Mouse (Mus musculus): ENCODE results near the gene Olfr1307. TPM values are rescaled to one million over a fixed set of nuclear protein-coding genes. Genes with fewer than 3 reads are reported as not detected.

The Olfr1307 gene
- polyA plus RNA-seq (2012; rRNA removed), result under 0.01 TPM in 1 of 2 replicates, not detected in the other

DNA sequence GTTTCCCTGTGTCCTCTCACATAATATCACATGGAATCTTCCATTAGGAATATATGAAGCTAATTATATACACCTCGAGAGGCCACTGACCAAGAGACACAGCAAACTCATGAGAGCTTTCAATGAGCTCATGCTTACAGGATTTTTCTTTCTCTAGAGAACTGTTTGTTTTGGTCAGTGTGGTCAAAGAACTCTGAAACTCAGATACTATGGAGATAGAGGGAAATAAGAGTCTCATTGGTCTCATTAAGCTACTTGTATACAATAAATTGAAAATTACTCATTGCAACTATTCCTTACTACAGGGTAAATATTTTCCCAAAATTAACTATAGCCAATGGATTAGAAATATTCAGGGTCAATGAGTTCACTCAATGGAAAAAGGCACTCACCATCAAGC, at the start of gene Olfr1307:
Gene Olfr1307, minus strand, starts transcription at position 101 of the 400 bp plus-strand sequence.
- no peak for DNase-seq (ENCODE audit: extremely low spot score in 1 of 2, low spot score in 1 of 2)

GRCm38 (mm10) chr2:111990181-111990580, 40.9 kb upstream of the Olfr1307 start, which contains the start of gene Olfr1309:
Olfr1309 (minus strand) TSS chr2:111990281.
- DNase-seq (ENCODE audit: extremely low spot score in 1 of 2, low spot score in 1 of 2), result no peak

DNA sequence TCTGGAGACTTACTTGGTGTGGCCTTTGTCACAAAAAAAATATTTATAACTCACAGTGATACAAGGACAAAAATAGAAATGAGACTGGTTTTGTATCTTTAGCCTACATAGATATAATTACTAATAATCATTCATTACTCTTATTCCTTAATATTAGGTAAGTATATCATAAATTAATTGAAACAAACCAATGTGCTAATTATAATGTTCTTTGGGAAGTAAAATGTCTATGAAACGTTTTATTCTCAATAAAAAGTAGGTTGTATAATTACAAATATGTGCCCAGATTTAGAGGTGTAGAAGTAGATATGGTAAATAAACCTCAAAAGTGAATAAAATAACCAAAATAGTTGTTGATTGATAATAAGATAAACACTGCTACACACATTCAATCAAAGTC, 15.6 kb upstream of the Olfr1307 start, which contains the start of gene Olfr1308:
Gene Olfr1308, minus strand, starts transcription at position 101 of the 400 bp plus-strand sequence.
- DNase-seq (ENCODE audit: extremely low spot score in 1 of 2, low spot score in 1 of 2), result no peak

GRCm38 (mm10) chr2:111916171-111916570, 33.1 kb downstream of the Olfr1307 start, which contains the start of gene Olfr1306:
Olfr1306 (minus strand) TSS chr2:111916271.
- DNase-seq (ENCODE audit: extremely low spot score in 1 of 2, low spot score in 1 of 2), result no peak

Other genes starting within 250 kb of the Olfr1307 start
- gene Olfr1301, start 198.4 kb downstream of the Olfr1307 start, polyA plus RNA-seq (2012; rRNA removed), result 0.04 and 0.19 TPM in 2 replicates
- not detected in 2 replicates for gene Olfr1302, start 172.0 kb downstream of the Olfr1307 start, polyA plus RNA-seq (2012; rRNA removed)
- gene Olfr1303, start 129.1 kb downstream of the Olfr1307 start, polyA plus RNA-seq (2012; rRNA removed), result not detected in 2 replicates
- not detected in 2 replicates for gene Olfr1305, start 72.3 kb downstream of the Olfr1307 start, polyA plus RNA-seq (2012; rRNA removed)
- not detected in 2 replicates for gene Olfr1306, start 33.2 kb downstream of the Olfr1307 start, polyA plus RNA-seq (2012; rRNA removed)
- gene Olfr1308, start 15.5 kb upstream of the Olfr1307 start, polyA plus RNA-seq (2012; rRNA removed), result not detected in 2 replicates
- gene Olfr1309, start 40.8 kb upstream of the Olfr1307 start, polyA plus RNA-seq (2012; rRNA removed), result not detected in 2 replicates
- gene Olfr1310, start 63.3 kb upstream of the Olfr1307 start, polyA plus RNA-seq (2012; rRNA removed), result not detected in 2 replicates
- gene Olfr1311, start 75.0 kb upstream of the Olfr1307 start, polyA plus RNA-seq (2012; rRNA removed), result not detected in 2 replicates
- not detected in 2 replicates for gene Olfr1312, start 100.8 kb upstream of the Olfr1307 start, polyA plus RNA-seq (2012; rRNA removed)
- gene Olfr1313, start 128.4 kb upstream of the Olfr1307 start, polyA plus RNA-seq (2012; rRNA removed), result not detected in 2 replicates
- 0.06 TPM in 1 of 2 replicates, not detected in the other for gene Olfr1314, start 147.3 kb upstream of the Olfr1307 start, polyA plus RNA-seq (2012; rRNA removed)
- not detected in 2 replicates for gene Olfr1315-ps1, start 166.0 kb upstream of the Olfr1307 start, polyA plus RNA-seq (2012; rRNA removed)
- gene Olfr1316, start 185.5 kb upstream of the Olfr1307 start, polyA plus RNA-seq (2012; rRNA removed), result 0.04 TPM in 1 of 2 replicates, not detected in the other
- gene Olfr1317, start 190.9 kb upstream of the Olfr1307 start, polyA plus RNA-seq (2012; rRNA removed), result not detected in 2 replicates
- not detected in 2 replicates for gene Olfr1318, start 204.8 kb upstream of the Olfr1307 start, polyA plus RNA-seq (2012; rRNA removed)